Mouse (Mus musculus): Measurements from ENCODE around the gene Dclk1.
A peak's percentile ranks its signal among the peaks of the same experiment; 100 is the strongest.

The Dclk1 gene

GRCm38 (mm10) chr3:55520240-55521180, 278.3 kb downstream of the Dclk1 start:
- peak; percentile 91 for DNase-seq

- peak; percentile 77 for DNase-seq
These were observed 279.6 kb downstream of the Dclk1 start for GRCm38 (mm10) chr3:55521776-55522175.

- peak; percentile 83 for DNase-seq
These were observed 281.1 kb downstream of the Dclk1 start for GRCm38 (mm10) chr3:55523224-55523623.

GRCm38 (mm10) chr3:55523735-55524477, 281.7 kb downstream of the Dclk1 start:
- DNase-seq = peak; percentile 71

GRCm38 (mm10) chr3:55524491-55525195, 282.5 kb downstream of the Dclk1 start:
- DNase-seq = peak; percentile 93

- DNase-seq = peak; percentile 73
These were observed 284.3 kb downstream of the Dclk1 start for GRCm38 (mm10) chr3:55526470-55526869.

- peak; percentile 40 for DNase-seq
These were observed 285.4 kb downstream of the Dclk1 start for GRCm38 (mm10) chr3:55527566-55527965.

- peak; percentile 43 for DNase-seq
These were observed 285.8 kb downstream of the Dclk1 start for GRCm38 (mm10) chr3:55528012-55528411.

- DNase-seq = peak; percentile 50
These were observed 287.2 kb downstream of the Dclk1 start for GRCm38 (mm10) chr3:55529414-55529813.

GRCm38 (mm10) chr3:55531204-55532044, 289.3 kb downstream of the Dclk1 start:
- peak; percentile 67 for DNase-seq

- no peak for DNase-seq
These were observed 290.2 kb downstream of the Dclk1 start for GRCm38 (mm10) chr3:55532175-55532973.

GRCm38 (mm10) chr3:55535591-55536200, 293.5 kb downstream of the Dclk1 start:
- peak; percentile 68 for DNase-seq

GRCm38 (mm10) chr3:55536901-55537300, 294.7 kb downstream of the Dclk1 start:
- DNase-seq = peak; percentile 52

- peak; percentile 58 for DNase-seq
These were observed 295.6 kb downstream of the Dclk1 start for GRCm38 (mm10) chr3:55537714-55538113.

GRCm38 (mm10) chr3:55539400-55539799, 297.2 kb downstream of the Dclk1 start:
- DNase-seq = peak; percentile 21

- peak; percentile 84 for DNase-seq
These were observed 297.7 kb downstream of the Dclk1 start for GRCm38 (mm10) chr3:55539811-55540293.

GRCm38 (mm10) chr3:55540406-55541140, 298.4 kb downstream of the Dclk1 start:
- peak; percentile 42 for DNase-seq

GRCm38 (mm10) chr3:55541799-55542198, 299.6 kb downstream of the Dclk1 start:
- peak; percentile 70 for DNase-seq

- DNase-seq = peak; percentile 92
These were observed 300.1 kb downstream of the Dclk1 start for GRCm38 (mm10) chr3:55542310-55542709.

GRCm38 (mm10) chr3:55542947-55543346, 300.8 kb downstream of the Dclk1 start:
- peak; percentile 75 for DNase-seq
